Mouse (Mus musculus): ENCODE measurements around the gene Ndc1. TPM values are rescaled to one million over a fixed set of nuclear protein-coding genes. Genes with fewer than 3 reads are reported as not detected.
"Not testable (repeated sequence)": the region's sequence is repeated elsewhere in the genome, so short reads cannot be mapped to it uniquely, and the experiment has no call there.

The Ndc1 gene
- polyA plus RNA-seq, 1 experiment from 2014 or later = 25.0 TPM

DNA sequence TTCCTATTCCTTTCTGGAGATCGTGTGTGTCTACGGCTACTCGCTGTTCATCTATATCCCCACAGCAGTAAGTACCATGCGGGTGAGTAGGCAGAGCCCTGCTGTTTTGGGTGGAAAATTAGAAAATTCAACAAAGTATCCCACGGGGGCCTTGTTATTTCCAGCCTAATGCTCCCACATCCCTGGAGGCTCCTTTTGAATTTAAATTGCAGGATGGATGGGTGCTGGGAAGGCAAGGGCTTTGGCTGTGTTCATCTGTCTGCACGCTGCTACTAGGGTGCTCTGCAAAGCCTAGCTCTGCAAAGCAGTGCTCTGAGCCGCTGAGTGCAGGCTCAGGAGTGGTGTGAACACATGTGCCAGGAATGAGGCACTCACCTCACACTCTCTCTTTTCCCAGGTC lies 23.0 kb upstream of the Ndc1 start:
- H3K27me3 ChIP-seq (replicated peaks; ENCODE audit: control insufficient read depth, insufficient read depth, low read length) = no peaks in the 10 kb centered on the region
- ATAC-seq = no peak
- H3K9me3 ChIP-seq (replicated peaks; ENCODE audit: control insufficient read depth, low read length) = no peaks in the 10 kb centered on the region
- WGBS = 84% methylated on average over 7 of the region's 7 CpGs
- no peak overlapping the region for H3K27ac ChIP-seq (ENCODE audit: low read depth, low read length)
- H3K36me3 ChIP-seq (ENCODE audit: control insufficient read depth, insufficient read depth, low read length) = 0 out of 2 replicates have a peak, but pooled peaks cover 3% of the 10 kb centered on the region
- H3K4me1 ChIP-seq (ENCODE audit: control insufficient read depth, insufficient read depth, low read length) = no peaks in the 10 kb centered on the region; the same call in 1 of the 2 replicates
- no peak for DNase-seq (ENCODE audit: low spot score)
- H3K9ac ChIP-seq (ENCODE audit: low read length) = no peak overlapping the region
- no peak overlapping the region for H3K4me3 ChIP-seq (ENCODE audit: low read depth, low read length)
- H3K4me2 ChIP-seq (ENCODE audit: low read length) = no peak overlapping the region

DNA sequence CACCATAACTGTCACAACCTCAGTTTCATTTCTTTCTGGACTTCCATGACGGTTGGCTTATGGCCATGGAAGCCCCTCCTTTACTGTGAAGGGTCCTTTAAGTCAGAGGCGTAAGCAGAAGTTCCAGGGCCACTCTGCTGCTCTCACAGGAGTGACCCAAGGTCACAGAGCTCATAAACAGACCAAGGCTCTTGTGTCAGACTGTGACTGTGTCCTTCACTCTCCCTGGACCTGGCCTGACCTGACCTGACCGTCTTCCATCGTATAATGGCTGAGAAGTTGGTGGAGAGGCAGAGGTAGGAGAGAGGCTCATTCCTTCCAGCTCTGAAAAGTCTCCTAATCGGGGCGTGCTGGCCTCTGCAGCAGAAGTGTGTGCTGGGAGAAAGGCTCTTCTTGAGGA lies 20.4 kb upstream of the Ndc1 start:
- DNase-seq (ENCODE audit: low spot score) (no peak), ATAC-seq (no peak)
- H3K27me3 ChIP-seq (replicated peaks; ENCODE audit: control insufficient read depth, insufficient read depth, low read length) = no peaks in the 10 kb centered on the region
- H3K9ac ChIP-seq (ENCODE audit: low read length) = no peak overlapping the region
- H3K9me3 ChIP-seq (replicated peaks; ENCODE audit: control insufficient read depth, low read length) = no peaks in the 10 kb centered on the region
- H3K4me2 ChIP-seq (ENCODE audit: low read length) = no peak overlapping the region
- WGBS = 87% methylated on average over 6 of the region's 6 CpGs
- no peaks in the 10 kb centered on the region for H3K36me3 ChIP-seq (ENCODE audit: control insufficient read depth, insufficient read depth, low read length)
- H3K27ac ChIP-seq (ENCODE audit: low read depth, low read length) = no peak overlapping the region
- no peaks in the 10 kb centered on the region for H3K4me1 ChIP-seq (ENCODE audit: control insufficient read depth, insufficient read depth, low read length)
- no peak overlapping the region for H3K4me3 ChIP-seq (ENCODE audit: low read depth, low read length)

DNA sequence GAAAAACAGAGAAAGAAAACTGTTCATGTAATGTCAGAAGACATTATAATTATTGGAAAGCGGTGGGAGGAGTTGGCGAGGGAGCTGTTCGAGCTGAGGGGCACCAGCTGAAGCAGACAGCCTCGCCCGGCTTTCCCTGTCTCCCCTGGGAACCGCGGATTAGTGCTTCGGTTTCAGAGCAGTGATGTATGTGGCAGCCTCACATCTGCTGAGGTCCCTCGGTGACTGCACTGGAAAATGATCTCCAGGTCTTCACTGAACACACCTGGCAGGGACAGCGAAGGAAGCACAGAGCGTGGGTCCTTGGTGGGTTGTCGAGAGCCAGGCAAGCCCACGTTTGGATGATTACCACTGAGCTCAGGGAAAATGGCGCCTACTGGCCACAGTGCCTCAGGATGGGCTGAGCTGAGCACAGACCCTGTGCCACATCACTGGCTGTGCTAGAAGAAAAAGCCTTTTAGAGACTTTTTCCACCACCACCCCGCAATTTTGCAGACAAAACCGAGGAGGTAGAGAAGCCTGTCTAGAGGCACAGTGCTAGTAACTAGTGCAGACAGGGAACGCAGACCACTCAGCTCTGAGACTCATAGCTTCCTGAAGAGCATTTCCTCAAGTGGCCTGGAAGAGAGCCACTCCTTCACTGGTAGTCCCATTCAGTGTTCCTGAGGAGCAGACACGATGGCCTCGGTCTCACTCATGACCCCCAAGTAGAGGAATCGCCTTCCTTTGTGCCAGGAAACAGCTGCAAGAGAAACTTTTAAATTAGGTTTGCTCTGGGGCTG lies 18.9 kb upstream of the Ndc1 start:
- Histone ChIP-seq H3K9me3 (replicated peaks; ENCODE audit: control insufficient read depth, low read length) (no peaks in the 10 kb centered on the region), H3K9ac (ENCODE audit: low read length) (no peak overlapping the region), H3K27ac (ENCODE audit: low read depth, low read length) (no peak overlapping the region), H3K36me3 (ENCODE audit: control insufficient read depth, insufficient read depth, low read length) (no peaks in the 10 kb centered on the region), H3K4me2 (ENCODE audit: low read length) (no peak overlapping the region), H3K4me1 (ENCODE audit: control insufficient read depth, insufficient read depth, low read length) (no peaks in the 10 kb centered on the region), H3K27me3 (replicated peaks; ENCODE audit: control insufficient read depth, insufficient read depth, low read length) (no peaks in the 10 kb centered on the region), H3K4me3 (ENCODE audit: low read depth, low read length) (no peak overlapping the region)
- WGBS = 76% methylated on average over 20 of the region's 20 CpGs
- DNase-seq (ENCODE audit: low spot score) = no peak
- no peak for ATAC-seq

DNA sequence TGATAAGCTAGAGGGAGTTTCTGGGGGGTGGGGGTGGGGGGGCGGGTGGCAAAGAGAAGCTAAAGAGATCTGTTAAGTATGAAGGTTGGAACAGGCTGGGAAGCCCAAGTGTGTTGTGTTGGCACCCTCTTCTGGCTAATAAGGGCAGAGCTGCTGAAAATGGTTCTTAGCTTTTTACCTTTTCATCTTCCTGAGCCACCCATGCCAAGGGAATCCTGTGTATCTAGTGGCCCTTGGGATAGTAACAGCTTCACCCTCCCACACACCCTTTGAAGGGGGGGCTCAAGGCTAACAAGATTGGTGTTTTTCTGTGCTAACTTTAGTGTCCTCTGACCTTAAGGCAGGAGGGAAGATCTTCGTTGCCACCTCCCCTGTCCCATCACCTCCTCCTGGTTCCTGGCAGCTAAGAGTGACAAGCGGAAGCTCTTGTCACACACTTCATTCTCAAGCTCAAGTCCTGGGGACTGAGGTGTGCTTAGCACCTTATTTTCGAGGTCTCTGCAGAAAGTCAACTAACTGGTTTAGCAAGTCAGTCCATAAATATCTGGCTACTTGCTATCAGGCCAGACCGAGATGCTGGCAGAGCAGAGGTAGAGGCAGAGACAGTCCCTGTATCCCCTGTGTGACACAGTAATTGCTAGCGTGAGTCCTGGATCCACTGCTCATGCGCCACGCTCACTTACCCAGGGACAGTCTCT lies 18.1 kb upstream of the Ndc1 start:
- H3K36me3 ChIP-seq (ENCODE audit: control insufficient read depth, insufficient read depth, low read length) = no peaks in the 10 kb centered on the region
- H3K4me3 ChIP-seq (ENCODE audit: low read depth, low read length) = no peak overlapping the region
- H3K4me2 ChIP-seq (ENCODE audit: low read length) = no peak overlapping the region
- peak; percentile 78 for DNase-seq (ENCODE audit: low spot score)
- H3K27me3 ChIP-seq (replicated peaks; ENCODE audit: control insufficient read depth, insufficient read depth, low read length) = no peaks in the 10 kb centered on the region
- H3K9ac ChIP-seq (ENCODE audit: low read length) = no peak overlapping the region
- no peaks in the 10 kb centered on the region for H3K9me3 ChIP-seq (replicated peaks; ENCODE audit: control insufficient read depth, low read length)
- no peak for ATAC-seq
- no peaks in the 10 kb centered on the region for H3K4me1 ChIP-seq (ENCODE audit: control insufficient read depth, insufficient read depth, low read length)
- 72% methylated on average over 8 of the region's 8 CpGs for WGBS
- H3K27ac ChIP-seq (ENCODE audit: low read depth, low read length) = no peak overlapping the region

DNA sequence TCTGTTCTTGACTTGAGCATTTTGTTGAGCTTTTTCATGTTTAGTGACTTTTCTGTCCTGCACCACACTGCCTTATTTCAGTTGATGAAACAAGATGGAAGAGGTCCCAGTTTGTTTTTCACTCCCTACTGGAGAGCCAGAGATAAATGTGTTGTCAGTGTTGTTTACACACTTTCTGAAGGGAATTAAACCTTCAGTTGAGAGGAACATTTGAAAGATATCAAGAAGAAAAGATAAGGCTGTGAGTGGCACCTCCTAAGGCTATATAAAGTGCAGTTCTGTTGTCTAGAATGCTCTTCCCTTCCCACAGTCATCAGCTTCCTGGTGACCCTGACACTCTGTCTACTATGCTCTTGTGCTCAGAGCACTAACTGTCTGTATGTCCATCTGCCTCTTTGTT lies 16.2 kb upstream of the Ndc1 start:
- Histone ChIP-seq H3K27ac (ENCODE audit: low read depth, low read length) (no peak overlapping the region), H3K4me3 (ENCODE audit: low read depth, low read length) (no peak overlapping the region), H3K4me1 (ENCODE audit: control insufficient read depth, insufficient read depth, low read length) (no peaks in the 10 kb centered on the region), H3K27me3 (replicated peaks; ENCODE audit: control insufficient read depth, insufficient read depth, low read length) (no peaks in the 10 kb centered on the region), H3K9ac (ENCODE audit: low read length) (no peak overlapping the region), H3K9me3 (replicated peaks; ENCODE audit: control insufficient read depth, low read length) (no peaks in the 10 kb centered on the region), H3K36me3 (ENCODE audit: control insufficient read depth, insufficient read depth, low read length) (no peaks in the 10 kb centered on the region), H3K4me2 (ENCODE audit: low read length) (no peak overlapping the region)
- DNase-seq (ENCODE audit: low spot score) (no peak), ATAC-seq (no peak)

DNA sequence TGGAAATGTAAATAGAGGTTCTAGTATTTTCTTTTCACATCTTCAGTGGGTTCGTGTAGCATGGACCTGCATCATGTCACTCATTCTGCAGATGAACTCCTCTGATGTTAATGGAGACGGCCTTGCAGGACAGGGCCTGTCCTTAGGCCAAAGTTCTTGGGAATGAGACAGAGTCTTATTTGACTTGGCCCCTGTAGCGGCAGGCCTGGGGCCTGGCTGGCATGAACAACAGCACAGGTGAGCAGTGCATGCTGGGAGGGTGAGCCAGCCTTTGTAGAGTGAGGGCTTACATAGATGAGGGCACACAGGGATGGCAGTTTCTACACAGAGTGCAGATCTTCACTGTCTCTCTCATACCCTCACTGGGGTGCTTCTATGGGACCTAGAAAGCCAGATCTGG lies 14.0 kb upstream of the Ndc1 start:
- no peak overlapping the region for H3K9ac ChIP-seq (ENCODE audit: low read length)
- no peaks in the 10 kb centered on the region for H3K9me3 ChIP-seq (replicated peaks; ENCODE audit: control insufficient read depth, low read length)
- H3K4me3 ChIP-seq (ENCODE audit: low read depth, low read length) = no peak overlapping the region
- 0 out of 2 replicates have a peak, but pooled peaks cover 3% of the 10 kb centered on the region for H3K36me3 ChIP-seq (ENCODE audit: control insufficient read depth, insufficient read depth, low read length)
- DNase-seq (ENCODE audit: low spot score) (no peak), ATAC-seq (no peak)
- H3K4me1 ChIP-seq (ENCODE audit: control insufficient read depth, insufficient read depth, low read length) = no peaks in the 10 kb centered on the region
- no peak overlapping the region for H3K27ac ChIP-seq (ENCODE audit: low read depth, low read length)
- H3K27me3 ChIP-seq (replicated peaks; ENCODE audit: control insufficient read depth, insufficient read depth, low read length) = no peaks in the 10 kb centered on the region
- no peak overlapping the region for H3K4me2 ChIP-seq (ENCODE audit: low read length)
- 88% methylated on average over 3 of the region's 3 CpGs for WGBS

DNA sequence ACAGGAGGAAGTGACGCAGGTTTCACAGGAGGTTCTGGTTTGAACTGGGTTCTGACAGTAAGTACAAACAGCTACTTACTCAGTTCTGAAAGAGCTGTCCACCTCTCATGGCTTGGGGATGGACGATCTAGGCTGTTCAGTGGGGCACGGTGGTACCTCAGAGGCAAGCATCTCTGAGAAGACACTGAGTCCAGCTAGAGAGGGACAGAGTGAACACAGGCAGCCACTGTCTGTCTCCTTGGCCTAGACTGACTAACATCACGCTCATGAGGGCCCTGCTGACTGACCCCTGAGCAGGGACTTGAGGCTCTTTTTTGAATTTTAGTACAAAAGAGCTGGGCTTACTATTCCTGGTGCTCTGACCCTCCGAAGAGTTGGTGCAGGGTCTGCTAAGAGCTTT lies 13.5 kb upstream of the Ndc1 start:
- Histone ChIP-seq H3K4me3 (ENCODE audit: low read depth, low read length) (no peak overlapping the region), H3K27me3 (replicated peaks; ENCODE audit: control insufficient read depth, insufficient read depth, low read length) (no peaks in the 10 kb centered on the region), H3K9me3 (replicated peaks; ENCODE audit: control insufficient read depth, low read length) (no peaks in the 10 kb centered on the region), H3K27ac (ENCODE audit: low read depth, low read length) (no peak overlapping the region), H3K4me2 (ENCODE audit: low read length) (no peak overlapping the region), H3K9ac (ENCODE audit: low read length) (no peak overlapping the region), H3K4me1 (ENCODE audit: control insufficient read depth, insufficient read depth, low read length) (no peaks in the 10 kb centered on the region), H3K36me3 (ENCODE audit: control insufficient read depth, insufficient read depth, low read length) (0 out of 2 replicates have a peak, but pooled peaks cover 3% of the 10 kb centered on the region)
- ATAC-seq = no peak
- DNase-seq (ENCODE audit: low spot score) = no peak
- 86% methylated on average over 5 of the region's 5 CpGs for WGBS

DNA sequence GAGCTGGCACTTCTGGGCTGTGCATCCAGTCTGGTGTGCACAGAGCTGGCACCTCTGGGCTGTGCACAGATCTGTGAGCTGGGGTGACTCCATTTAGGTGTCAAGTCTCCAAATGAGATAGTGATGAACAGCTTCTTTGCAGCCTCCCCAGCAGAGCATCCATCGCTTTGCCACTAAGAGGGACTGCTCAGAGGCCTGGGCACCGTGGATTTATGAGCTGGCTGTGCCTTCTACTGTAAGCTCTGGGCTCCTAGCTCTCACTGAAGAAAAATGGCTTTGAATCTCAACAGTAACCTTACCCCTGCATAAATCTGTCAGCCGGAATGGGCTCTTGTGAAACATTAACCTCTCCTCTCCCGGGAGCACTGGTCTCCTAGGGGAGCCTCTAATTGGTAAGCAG lies 13.0 kb upstream of the Ndc1 start:
- Histone ChIP-seq H3K36me3 (ENCODE audit: control insufficient read depth, insufficient read depth, low read length) (0 out of 2 replicates have a peak, but pooled peaks cover 3% of the 10 kb centered on the region), H3K9ac (ENCODE audit: low read length) (no peak overlapping the region), H3K4me1 (ENCODE audit: control insufficient read depth, insufficient read depth, low read length) (no peaks in the 10 kb centered on the region), H3K27ac (ENCODE audit: low read depth, low read length) (no peak overlapping the region), H3K9me3 (replicated peaks; ENCODE audit: control insufficient read depth, low read length) (no peaks in the 10 kb centered on the region), H3K27me3 (replicated peaks; ENCODE audit: control insufficient read depth, insufficient read depth, low read length) (no peaks in the 10 kb centered on the region), H3K4me2 (ENCODE audit: low read length) (no peak overlapping the region), H3K4me3 (ENCODE audit: low read depth, low read length) (no peak overlapping the region)
- ATAC-seq = no peak
- DNase-seq (ENCODE audit: low spot score) = no peak
- 62% methylated on average over 4 of the region's 4 CpGs for WGBS

DNA sequence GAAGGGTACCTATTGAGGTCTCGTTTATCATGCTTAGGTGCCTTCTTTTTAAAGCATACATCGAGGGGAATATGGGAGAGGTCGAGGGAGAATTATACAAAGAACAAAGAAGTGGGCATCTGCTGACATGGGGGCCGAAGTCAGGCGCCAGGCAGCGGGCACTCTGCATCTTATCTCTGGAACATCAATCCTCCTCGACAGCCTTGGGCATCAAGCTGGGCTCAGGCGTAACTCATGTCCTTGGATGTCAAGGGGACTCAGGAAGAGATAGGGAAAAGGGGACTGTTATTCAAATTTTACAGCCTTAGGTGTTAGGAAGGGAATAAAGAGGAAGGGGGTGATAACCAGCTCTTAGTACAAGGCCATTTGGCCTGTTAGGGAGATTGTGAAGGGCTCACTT lies 10.4 kb upstream of the Ndc1 start:
- not testable (repeated sequence) for DNase-seq (ENCODE audit: low spot score); ATAC-seq; H3K4me3 ChIP-seq (ENCODE audit: low read depth, low read length); H3K9me3 ChIP-seq (replicated peaks; ENCODE audit: control insufficient read depth, low read length); H3K4me1 ChIP-seq (ENCODE audit: control insufficient read depth, insufficient read depth, low read length); H3K4me2 ChIP-seq (ENCODE audit: low read length); H3K9ac ChIP-seq (ENCODE audit: low read length); H3K36me3 ChIP-seq (ENCODE audit: control insufficient read depth, insufficient read depth, low read length); H3K27ac ChIP-seq (ENCODE audit: low read depth, low read length); H3K27me3 ChIP-seq (replicated peaks; ENCODE audit: control insufficient read depth, insufficient read depth, low read length)
- 82% methylated on average over 8 of the region's 8 CpGs for WGBS
